Mouse (Mus musculus) kidney, embryonic 16.5 days (tissue): Measurements from ENCODE around the gene Intu. TPM values are rescaled to one million over a fixed set of nuclear protein-coding genes. Genes with fewer than 3 reads are reported as not detected.

Experiments
- ATAC-seq: fragments of 200-750 bp; cut with Nextera tagmentation; 2 replicates; pipeline ENCODE4 v1.8.0; 2017; ENCODE audit warnings: moderate TSS enrichment; ENCODE audit not compliant: low FRiP score, low TSS enrichment
- H3K27ac ChIP-seq: fragments of 300-500 bp; sonication (generic); 2 replicates; pipeline ENCODE4 v1.5.1; 2014; ENCODE audit warnings: low read length
- H3K27me3 ChIP-seq: fragments of 300-500 bp; sonication (generic); 2 replicates; pipeline ENCODE4 v1.6.1; 2014; ENCODE audit warnings: low read length, control low read depth, mixed read lengths; ENCODE audit not compliant: insufficient read depth
- H3K36me3 ChIP-seq: fragments of 300-500 bp; sonication (generic); 2 replicates; pipeline ENCODE4 v1.6.1; 2014; ENCODE audit warnings: low read length, control low read depth, mixed read lengths; ENCODE audit not compliant: insufficient read depth
- H3K4me1 ChIP-seq: fragments of 300-500 bp; sonication (generic); 2 replicates; pipeline ENCODE4 v1.6.1; 2014; ENCODE audit warnings: low read length, control low read depth, mixed read lengths; ENCODE audit not compliant: insufficient read depth
- H3K4me2 ChIP-seq: fragments of 300-500 bp; sonication (generic); replicated peaks from 2 replicates; pipeline ENCODE4 v1.6.1; 2014; ENCODE audit warnings: low read depth, low read length
- H3K4me3 ChIP-seq: fragments of 300-500 bp; sonication (generic); 2 replicates; pipeline ENCODE4 v1.5.1; 2014; ENCODE audit warnings: mild to moderate bottlenecking, low read length
- H3K9ac ChIP-seq: fragments of 300-500 bp; sonication (generic); replicated peaks from 2 replicates; pipeline ENCODE4 v1.6.1; 2014; ENCODE audit warnings: low read length
- H3K9me3 ChIP-seq: fragments of 300-500 bp; sonication (generic); 2 replicates; pipeline ENCODE4 v1.6.1; 2016; ENCODE audit warnings: low read length, control low read depth
- WGBS: fragments of 180-500 bp; shearing (Covaris S2); extraction: QIAGEN DNeasy Blood & Tissue Kit; methylation state at CpG from one replicate; pipeline ENCODE4 v1.1.7; 2014; 5-methylcytosine and 5-hydroxymethylcytosine counted together
- polyA plus RNA-seq: library from polyadenylated mRNA; unstranded; fragments of >200 nt; fragmentation: Nextera tagmentation; extraction: Ambion mirVana; gene quantifications from 2 replicates; pipeline ENCODE4 v1.2.1, GENCODE M21; 2015

Gene Intu
- 3.1 and 3.5 TPM in 2 replicates for polyA plus RNA-seq

GRCm38 (mm10) chr3:40531286-40532141 is at the start of gene Intu:
Gene Intu, plus strand, starts transcription at chr3:40531286.
- Histone ChIP-seq H3K9me3 (peaks cover 5% of the 10 kb centered on the region; the same call in 1 of the 2 replicates), H3K4me2 (peak within 1 kb of the TSS; percentile 100), H3K27me3 (peaks cover 23% of the 10 kb centered on the region), H3K27ac (no peak within 1 kb of the TSS), H3K36me3 (no peaks in the 10 kb centered on the region), H3K9ac (peak within 1 kb of the TSS; percentile 56), H3K4me1 (peaks cover 19% of the 10 kb centered on the region), H3K4me3 (peak within 1 kb of the TSS; percentile 64)
- peak; percentile 94 for ATAC-seq
- WGBS = 1% methylated on average over 54 of the region's 54 CpGs

- Histone ChIP-seq H3K4me2 (peak overlapping the region; percentile 46), H3K4me3 (peak overlapping the region; percentile 29), H3K9ac (no peak overlapping the region), H3K9me3 (0 out of 2 replicates have a peak, but pooled peaks cover 4% of the 10 kb centered on the region), H3K4me1 (0 out of 2 replicates have a peak, but pooled peaks cover 6% of the 10 kb centered on the region), H3K36me3 (no peaks in the 10 kb centered on the region), H3K27me3 (no peaks in the 10 kb centered on the region), H3K27ac (no peak overlapping the region)
- 19% methylated on average over 10 of the region's 10 CpGs for WGBS
- ATAC-seq = no peak
These were observed 47.8 kb upstream of the Intu start for GRCm38 (mm10) chr3:40483221-40483654.

GRCm38 (mm10) chr3:40487381-40487780 is 43.7 kb upstream of the Intu start:
- no peaks in the 10 kb centered on the region for H3K27me3 ChIP-seq
- no peak for ATAC-seq
- H3K36me3 ChIP-seq = no peaks in the 10 kb centered on the region
- H3K4me3 ChIP-seq = no peak overlapping the region
- no peak overlapping the region for H3K9ac ChIP-seq
- no peak overlapping the region for H3K27ac ChIP-seq
- 82% methylated on average over 4 of the region's 4 CpGs for WGBS
- peaks cover 8% of the 10 kb centered on the region; the same call in 1 of the 2 replicates for H3K9me3 ChIP-seq
- 0 out of 2 replicates have a peak, but pooled peaks cover 4% of the 10 kb centered on the region for H3K4me1 ChIP-seq
- H3K4me2 ChIP-seq = no peak overlapping the region

DNA sequence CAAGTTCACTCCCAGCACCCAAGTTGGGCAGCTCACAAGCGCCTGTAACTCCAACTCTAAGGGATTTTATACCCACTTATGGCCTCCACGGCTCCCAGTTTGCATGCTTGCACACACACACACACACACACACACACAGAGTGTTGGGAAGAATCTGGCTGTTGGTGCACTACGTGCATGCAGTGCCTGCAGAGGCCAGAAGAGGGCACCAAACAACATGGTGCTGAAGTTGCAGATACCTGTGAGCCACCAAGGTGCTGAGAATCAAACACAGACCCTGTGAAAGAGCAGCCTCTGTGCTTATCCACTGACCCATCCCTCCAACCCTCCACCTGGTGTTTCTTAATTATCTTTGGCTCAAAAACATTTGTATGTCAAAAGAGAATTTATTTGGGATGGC is 39.3 kb upstream of the Intu start:
- Histone ChIP-seq H3K36me3 (no peaks in the 10 kb centered on the region), H3K27ac (no peak overlapping the region), H3K4me1 (no peaks in the 10 kb centered on the region), H3K27me3 (no peaks in the 10 kb centered on the region), H3K9me3 (peaks cover 8% of the 10 kb centered on the region; the same call in 1 of the 2 replicates), H3K9ac (no peak overlapping the region), H3K4me2 (no peak overlapping the region), H3K4me3 (no peak overlapping the region)
- ATAC-seq = no peak
- 86% methylated on average over 3 of the region's 3 CpGs for WGBS

DNA sequence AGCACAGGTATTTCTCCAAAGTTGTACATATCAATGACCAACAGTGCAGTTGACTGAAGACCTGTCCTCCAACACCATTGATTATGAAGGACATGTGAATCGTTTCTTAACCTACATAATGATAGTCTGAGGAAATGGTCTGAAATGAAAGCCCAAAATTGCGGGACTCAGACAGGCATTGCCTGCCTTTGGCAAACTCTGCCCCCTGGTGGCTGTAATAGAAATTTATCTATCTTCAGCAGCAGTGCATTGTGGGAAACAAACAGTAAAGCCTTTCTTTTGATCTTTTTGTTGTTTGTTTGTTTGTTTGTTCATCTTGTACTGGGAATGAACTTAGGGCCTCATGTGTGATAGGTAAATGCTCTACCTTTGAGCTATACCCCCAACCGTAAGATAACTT is 32.2 kb upstream of the Intu start:
- 90% methylated on average over 3 of the region's 3 CpGs for WGBS
- ATAC-seq = no peak

DNA sequence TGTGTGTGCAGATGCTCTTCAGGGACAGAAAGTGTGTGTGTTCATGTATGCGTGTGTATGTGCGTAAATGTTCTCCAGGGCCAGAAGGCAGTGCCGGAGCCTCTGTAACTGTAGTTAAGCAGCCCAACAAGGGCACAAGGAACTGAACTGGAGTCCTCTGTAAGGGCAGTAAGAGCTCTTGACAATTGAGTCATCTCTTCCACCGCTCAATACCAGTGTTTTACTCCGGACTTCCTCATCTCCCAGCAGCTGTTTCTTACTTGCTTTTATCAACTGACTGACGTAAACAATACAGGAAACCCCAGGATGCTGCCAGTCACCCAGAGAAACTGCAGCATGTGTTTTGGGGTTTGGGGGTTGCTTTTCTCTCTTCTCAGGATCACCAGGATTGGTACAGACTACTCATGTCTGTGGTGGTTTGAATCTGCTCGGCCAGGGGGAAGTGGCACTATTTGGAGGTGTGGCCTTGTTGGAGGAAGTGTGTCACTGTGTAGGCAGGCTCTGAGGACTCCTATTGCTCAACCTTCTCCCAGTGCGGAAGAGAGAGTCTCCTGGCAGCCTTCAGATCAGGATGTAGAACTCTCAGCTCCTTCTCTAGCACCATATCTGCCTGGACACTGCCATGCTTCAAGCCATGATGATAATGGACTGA is 30.8 kb upstream of the Intu start:
- Histone ChIP-seq H3K36me3 (no peaks in the 10 kb centered on the region), H3K27ac (no peak overlapping the region), H3K27me3 (no peaks in the 10 kb centered on the region), H3K9ac (no peak overlapping the region), H3K4me2 (no peak overlapping the region), H3K9me3 (no peaks in the 10 kb centered on the region), H3K4me1 (no peaks in the 10 kb centered on the region), H3K4me3 (no peak overlapping the region)
- WGBS = 88% methylated on average over 8 of the region's 8 CpGs
- ATAC-seq = no peak

More for the DNA sequence above, 32.2 kb upstream of the Intu start:
- Histone ChIP-seq H3K4me2 (no peak overlapping the region), H3K4me3 (no peak overlapping the region), H3K27ac (no peak overlapping the region), H3K9me3 (0 out of 2 replicates have a peak, but pooled peaks cover 4% of the 10 kb centered on the region), H3K27me3 (no peaks in the 10 kb centered on the region), H3K9ac (no peak overlapping the region), H3K36me3 (no peaks in the 10 kb centered on the region), H3K4me1 (no peaks in the 10 kb centered on the region)

- no peak for ATAC-seq
- no peaks in the 10 kb centered on the region for H3K4me1 ChIP-seq
- no peak overlapping the region for H3K4me2 ChIP-seq
- no peaks in the 10 kb centered on the region for H3K9me3 ChIP-seq
- H3K9ac ChIP-seq = no peak overlapping the region
- no peak overlapping the region for H3K4me3 ChIP-seq
- H3K27me3 ChIP-seq = no peaks in the 10 kb centered on the region
- H3K27ac ChIP-seq = no peak overlapping the region
- WGBS = 68% methylated on average over 5 of the region's 5 CpGs
- no peaks in the 10 kb centered on the region for H3K36me3 ChIP-seq
These were observed 26.7 kb upstream of the Intu start for GRCm38 (mm10) chr3:40504377-40504776.

DNA sequence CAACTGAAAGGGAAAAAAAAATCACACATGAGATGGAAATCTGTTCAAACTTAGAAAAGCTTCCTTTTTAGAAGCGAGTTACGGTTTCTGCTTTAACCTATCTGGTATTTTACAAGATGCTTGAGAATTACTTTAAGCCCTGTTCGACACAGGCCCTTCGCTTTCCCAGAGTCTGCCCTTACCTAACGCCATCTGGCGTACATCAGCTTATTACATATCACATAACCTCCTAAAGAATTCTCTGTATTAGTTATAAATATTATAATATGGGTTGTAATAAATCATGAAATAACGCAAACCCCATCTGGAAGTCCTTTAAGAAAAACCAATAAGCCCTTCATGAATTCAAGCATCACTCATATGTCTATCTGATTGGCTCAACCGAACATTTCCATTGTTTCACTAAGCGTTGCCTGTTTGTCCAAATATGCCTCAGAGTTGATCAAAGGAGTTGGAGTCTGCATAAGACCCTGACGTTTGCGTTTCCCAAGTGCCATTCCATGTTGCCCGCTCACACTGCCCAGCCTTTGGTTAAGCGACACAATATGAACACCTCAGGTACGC is 25.6 kb upstream of the Intu start:
- no peak overlapping the region for H3K27ac ChIP-seq
- H3K9me3 ChIP-seq = no peaks in the 10 kb centered on the region
- no peaks in the 10 kb centered on the region for H3K27me3 ChIP-seq
- H3K9ac ChIP-seq = no peak overlapping the region
- H3K4me3 ChIP-seq = no peak overlapping the region
- WGBS = 92% methylated on average over 14 of the region's 14 CpGs
- no peaks in the 10 kb centered on the region for H3K4me1 ChIP-seq
- no peak overlapping the region for H3K4me2 ChIP-seq
- no peak for ATAC-seq
- H3K36me3 ChIP-seq = no peaks in the 10 kb centered on the region

DNA sequence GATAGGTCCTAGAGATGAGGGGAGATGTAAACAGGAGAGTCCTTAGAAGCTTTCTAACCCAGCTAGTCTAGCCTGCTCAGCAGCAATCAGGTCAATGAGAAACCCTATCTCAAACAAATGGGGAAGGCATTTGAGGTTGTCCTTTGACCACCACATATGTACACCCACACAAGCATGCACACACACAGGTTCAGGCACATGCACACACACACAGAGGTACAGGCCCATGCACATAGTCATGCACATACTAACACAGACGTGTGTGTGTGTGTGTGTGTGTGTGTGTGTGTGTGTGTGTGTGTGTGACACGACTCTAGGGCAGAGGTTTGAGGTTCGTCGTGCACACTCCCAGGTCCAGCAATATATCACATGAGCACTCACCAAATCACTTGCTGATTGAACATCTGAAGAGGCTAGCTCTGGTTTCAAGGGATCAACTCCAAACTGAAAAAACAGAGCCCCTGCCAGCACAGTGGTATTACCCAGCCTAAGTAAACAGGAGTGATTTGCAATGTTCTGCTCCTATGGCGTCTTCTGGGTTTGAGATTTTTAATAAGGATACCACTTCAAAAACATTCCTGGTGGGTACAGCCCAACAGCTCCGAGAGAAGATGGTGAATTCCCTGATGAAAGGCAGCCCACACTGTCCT is 22.0 kb upstream of the Intu start:
- ATAC-seq = peak; percentile 61
- no peak overlapping the region for H3K9ac ChIP-seq
- H3K27me3 ChIP-seq = no peaks in the 10 kb centered on the region
- 25% methylated on average over 6 of the region's 6 CpGs for WGBS
- no peak overlapping the region for H3K27ac ChIP-seq
- no peaks in the 10 kb centered on the region for H3K4me1 ChIP-seq
- H3K4me2 ChIP-seq = peak overlapping the region; percentile 30; the same call in 1 of the 2 replicates
- no peaks in the 10 kb centered on the region for H3K9me3 ChIP-seq
- H3K4me3 ChIP-seq = no peak overlapping the region
- no peaks in the 10 kb centered on the region for H3K36me3 ChIP-seq
